Mouse (Mus musculus): ENCODE measurements around the gene Skil. TPM values are rescaled to one million over a fixed set of nuclear protein-coding genes. Genes with fewer than 3 reads are reported as not detected.
A peak's percentile ranks its signal among the peaks of the same experiment; 100 is the strongest.

Gene Skil
- total RNA-seq, 2 experiments from 2014 or later = 63.1 to 64.6 TPM

DNA sequence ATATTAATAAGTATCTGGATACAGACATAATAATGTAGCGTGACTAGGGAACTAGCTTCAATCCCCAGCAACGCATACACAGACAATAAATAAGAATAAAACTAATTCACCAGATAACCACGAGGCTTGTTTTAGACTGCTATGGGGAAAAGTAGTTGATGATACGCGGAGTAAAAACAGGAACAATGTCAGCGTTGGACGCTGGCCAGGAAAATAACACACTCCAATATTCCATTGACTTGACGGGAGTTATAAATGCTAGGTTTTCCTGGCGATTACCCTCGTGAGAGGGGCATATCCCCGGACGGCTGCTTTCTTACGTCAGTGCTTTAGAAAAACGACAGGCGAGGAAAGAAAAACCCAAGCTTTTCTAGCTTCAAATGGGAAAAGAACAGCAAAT lies 62.9 kb downstream of the Skil start:
- intact Hi-C loops (cut with DNase I) = no loop called here
- no peak for DNase-seq (ENCODE audit: low spot score in 2 of 2)

DNA sequence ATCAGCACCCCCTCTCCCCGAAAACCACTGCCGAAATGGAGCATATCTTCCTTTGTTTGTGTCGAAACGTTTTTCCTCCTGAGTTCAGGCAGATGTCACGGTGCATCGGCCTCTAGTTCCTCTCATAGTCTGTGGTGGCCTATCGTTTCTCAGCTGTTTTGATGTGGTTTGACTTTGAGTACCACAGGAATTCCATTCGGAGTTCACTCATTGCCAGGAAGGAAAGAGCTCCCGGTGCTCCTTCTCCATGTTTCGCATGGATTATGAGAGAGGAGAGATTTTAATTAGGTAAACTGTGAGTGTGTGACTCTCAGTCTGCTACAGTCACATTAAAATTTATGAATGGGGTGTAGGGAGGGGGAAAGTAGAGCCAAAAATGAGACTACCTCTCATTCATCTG lies 65.2 kb downstream of the Skil start:
- intact Hi-C loops (cut with DNase I) = no loop called here
- no peak for DNase-seq (ENCODE audit: low spot score in 2 of 2)

- intact Hi-C loops (cut with DNase I) = no loop called here
- no peak for DNase-seq (ENCODE audit: low spot score in 2 of 2)
These were observed 66.5 kb downstream of the Skil start for GRCm38 (mm10) chr3:31161336-31161735.

GRCm38 (mm10) chr3:31162860-31163259 lies 68.0 kb downstream of the Skil start:
- no peak for DNase-seq (ENCODE audit: low spot score in 2 of 2)
- intact Hi-C loops (cut with DNase I) = no loop called here

DNA sequence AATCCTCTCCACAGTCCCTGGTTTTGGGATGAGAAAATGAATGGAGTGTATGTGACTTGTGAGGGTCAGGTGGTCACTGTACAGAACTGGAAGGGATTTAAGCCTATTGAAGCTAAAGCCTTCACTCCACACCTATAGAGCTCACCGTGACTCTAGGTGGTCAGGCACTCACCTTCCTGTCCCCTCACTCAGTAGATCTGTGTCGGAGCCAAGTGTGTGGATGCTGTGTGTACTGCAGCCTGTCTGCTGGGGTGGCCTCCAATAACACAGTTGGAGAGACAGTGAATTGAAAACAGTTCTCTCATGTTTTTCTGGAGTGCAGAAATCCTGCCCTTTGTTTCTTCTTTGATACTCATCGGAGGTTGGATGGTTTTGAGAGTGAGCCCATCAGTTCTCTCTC lies 70.9 kb downstream of the Skil start:
- intact Hi-C loops (cut with DNase I) = no loop called here
- DNase-seq (ENCODE audit: low spot score in 2 of 2) = no peak

- DNase-seq (ENCODE audit: low spot score in 2 of 2) = peak; percentile 41 to 60
- intact Hi-C loops (cut with DNase I) = no loop called here
These were observed 71.6 kb downstream of the Skil start for GRCm38 (mm10) chr3:31166365-31166871.

Other genes with a start within 250 kb of the Skil start
- under 1 TPM; 0.22 to 0.53 TPM for gene Gpr160, start 239.1 kb upstream of the Skil start, total RNA-seq (2021)
- gene Phc3, start 125.6 kb upstream of the Skil start, total RNA-seq (2021) = 10 to 100 TPM; 33.0 to 36.2 TPM
- gene Prkci, start 99.3 kb upstream of the Skil start, total RNA-seq (2021) = 10 to 100 TPM; 58.3 to 72.2 TPM
- 100 to 1,000 TPM in 1 of 2 experiments, 10 to 100 TPM in 1; 80.3 to 138 TPM for gene Cldn11, start 54.9 kb downstream of the Skil start, total RNA-seq (2021)
- gene Slc7a14, start 215.3 kb downstream of the Skil start, total RNA-seq (2021) = 10 to 100 TPM; 36.4 to 42.7 TPM